Mouse (Mus musculus) CH12.LX (cell line): ENCODE measurements around the gene Gas6. TPM values are rescaled to one million over a fixed set of nuclear protein-coding genes. Genes with fewer than 3 reads are reported as not detected.

Experiments used
- DNase-seq: peaks from one replicate; pipeline ENCODE4 v3.0.0-alpha.2; 2013; ENCODE audit errors: extremely low read depth
- H3K27ac ChIP-seq: 2 replicates; pipeline ENCODE4 v1.5.1; 2012; ENCODE audit warnings: low read depth, mild to moderate bottlenecking, control low read depth, moderate library complexity; ENCODE audit not compliant: insufficient read depth
- H3K27me3 ChIP-seq: replicated peaks from 2 replicates; pipeline ENCODE3; 2012; ENCODE audit warnings: inconsistent platforms
- H3K36me3 ChIP-seq, 2 experiments: replicated peaks in 1 of 2; 2 replicates each; pipeline versions ENCODE3 to v1.6.1; 2012; ENCODE audit warnings: inconsistent platforms in 1 of 2, low read length in 1 of 2, mild to moderate bottlenecking in 1 of 2, mixed read lengths in 1 of 2, moderate library complexity in 1 of 2; ENCODE audit not compliant: control insufficient read depth in 1 of 2, insufficient read depth in 1 of 2
- H3K4me1 ChIP-seq, 2 experiments: 2 replicates each; pipeline ENCODE4 v1.6.1; 2012; ENCODE audit warnings: inconsistent platforms in 1 of 2, moderate library complexity in 1 of 2; ENCODE audit not compliant: insufficient read depth in 2 of 2, control insufficient read depth in 1 of 2
- H3K4me2 ChIP-seq: 2 replicates; pipeline ENCODE4 v1.6.1; 2012; ENCODE audit warnings: low read depth, mild to moderate bottlenecking, control low read depth; ENCODE audit not compliant: poor library complexity, insufficient read depth, severe bottlenecking
- H3K4me3 ChIP-seq, 3 experiments: fragments of 150-350 bp in 1 of 3; sonication (generic) in 1 of 3; replicated peaks in 1 of 3; 2 replicates each; pipeline versions ENCODE3 to v1.5.1; 2011 to 2012; ENCODE audit warnings: low read depth in 2 of 3, low read length in 2 of 3, mild to moderate bottlenecking in 2 of 3, moderate library complexity in 2 of 3, control low read depth in 1 of 3, improper control_type of control experiment in 1 of 3, inconsistent platforms in 1 of 3, mixed read lengths in 1 of 3; ENCODE audit not compliant: poor library complexity in 1 of 3
- H3K79me2 ChIP-seq: replicated peaks from 2 replicates; pipeline ENCODE4 v1.6.1; 2012; ENCODE audit warnings: mild to moderate bottlenecking, moderate library complexity; ENCODE audit not compliant: control insufficient read depth, poor library complexity, insufficient read depth, severe bottlenecking; ENCODE audit errors: extremely low read depth
- H3K9ac ChIP-seq: 2 replicates; pipeline ENCODE4 v1.6.1; 2012; ENCODE audit warnings: low read depth, mild to moderate bottlenecking, control low read depth, moderate library complexity; ENCODE audit not compliant: insufficient read depth
- H3K9me3 ChIP-seq: replicated peaks from 2 replicates; pipeline ENCODE3; 2012; ENCODE audit warnings: low read length, inconsistent platforms, mixed read lengths
- BHLHE40 ChIP-seq: IDR thresholded peaks from 2 replicates; pipeline ENCODE4 v1.6.1; 2011; ENCODE audit warnings: mild to moderate bottlenecking, low read depth, low read length, improper control_type of control experiment
- CHD1 ChIP-seq: IDR thresholded peaks from 2 replicates; pipeline ENCODE4 v1.6.1; 2012; ENCODE audit warnings: low read depth, low read length, improper control_type of control experiment, inconsistent platforms
- CHD2 ChIP-seq: IDR thresholded peaks from 2 replicates; pipeline ENCODE4 v1.6.1; 2011; ENCODE audit warnings: low read length, improper control_type of control experiment
- CTCF ChIP-seq, 2 experiments: IDR thresholded peaks in 1 of 2; conservative IDR thresholded peaks in 1 of 2; 2 replicates each; pipeline ENCODE4 v1.5.1; 2011 to 2012; ENCODE audit warnings: low read depth in 2 of 2, low read length in 2 of 2, improper control_type of control experiment in 1 of 2, inconsistent platforms in 1 of 2, mild to moderate bottlenecking in 1 of 2, moderate library complexity in 1 of 2
- ELF1 ChIP-seq: IDR thresholded peaks from 2 replicates; pipeline ENCODE4 v1.6.1; 2014; ENCODE audit warnings: low read depth, mild to moderate bottlenecking, inconsistent platforms, low read length, improper control_type of control experiment
- GABPA ChIP-seq: IDR thresholded peaks from 2 replicates; pipeline ENCODE4 v1.6.1; 2012; ENCODE audit warnings: low read depth, low read length, improper control_type of control experiment, inconsistent platforms; ENCODE audit not compliant: insufficient replicate concordance
- HCFC1 ChIP-seq: IDR thresholded peaks from 2 replicates; pipeline ENCODE4 v1.6.1; 2012; ENCODE audit warnings: low read depth, mild to moderate bottlenecking, inconsistent platforms, low read length, improper control_type of control experiment
- IRF4 ChIP-seq: IDR thresholded peaks from 2 replicates; pipeline ENCODE4 v1.6.1; 2014; ENCODE audit warnings: low read depth, mild to moderate bottlenecking, inconsistent platforms, low read length, improper control_type of control experiment
- JUN ChIP-seq: IDR thresholded peaks from 2 replicates; pipeline ENCODE4 v1.6.1; 2011; ENCODE audit warnings: low read depth, mild to moderate bottlenecking, low read length, improper control_type of control experiment, moderate library complexity; ENCODE audit not compliant: insufficient read depth
- KAT2A ChIP-seq: IDR thresholded peaks from 2 replicates; pipeline ENCODE4 v1.6.1; 2012; ENCODE audit warnings: low read length, improper control_type of control experiment, inconsistent platforms; ENCODE audit not compliant: insufficient replicate concordance
- MAX ChIP-seq: IDR thresholded peaks from 2 replicates; pipeline ENCODE4 v1.6.1; 2011; ENCODE audit warnings: low read length, improper control_type of control experiment
- MAZ ChIP-seq: IDR thresholded peaks from 2 replicates; pipeline ENCODE4 v1.6.1; 2012; ENCODE audit warnings: low read depth, mild to moderate bottlenecking, inconsistent platforms, low read length, improper control_type of control experiment, moderate library complexity
- MEF2A ChIP-seq: IDR thresholded peaks from 2 replicates; pipeline ENCODE4 v1.6.1; 2014; ENCODE audit warnings: low read depth, mild to moderate bottlenecking, inconsistent platforms, low read length, improper control_type of control experiment, borderline replicate concordance
- MXI1 ChIP-seq: IDR thresholded peaks from 2 replicates; pipeline ENCODE4 v1.6.1; 2011; ENCODE audit warnings: mild to moderate bottlenecking, low read depth, low read length, improper control_type of control experiment
- MYC ChIP-seq: IDR thresholded peaks from 2 replicates; pipeline ENCODE4 v1.6.1; 2011; ENCODE audit warnings: low read depth, mild to moderate bottlenecking, improper control_type of control experiment, low read length
- NELFE ChIP-seq: IDR thresholded peaks from 2 replicates; pipeline ENCODE4 v1.6.1; 2011; ENCODE audit warnings: low read depth, low read length, improper control_type of control experiment
- NRF1 ChIP-seq: IDR thresholded peaks from 2 replicates; pipeline ENCODE4 v1.6.1; 2014; ENCODE audit warnings: low read depth, mild to moderate bottlenecking, inconsistent platforms, low read length, improper control_type of control experiment, moderate library complexity
- PAX5 ChIP-seq: IDR thresholded peaks from 2 replicates; pipeline ENCODE4 v1.6.1; 2012; ENCODE audit warnings: low read length, inconsistent platforms, mixed read lengths
- POLR2AphosphoS2 ChIP-seq: IDR thresholded peaks from 2 replicates; pipeline ENCODE4 v1.6.1; 2011; ENCODE audit warnings: low read depth, low read length, improper control_type of control experiment
- RAD21 ChIP-seq: IDR thresholded peaks from 2 replicates; pipeline ENCODE4 v1.6.1; 2011; ENCODE audit warnings: low read depth, mild to moderate bottlenecking, low read length, improper control_type of control experiment, moderate library complexity
- SIN3A ChIP-seq: IDR thresholded peaks from 2 replicates; pipeline ENCODE4 v1.6.1; 2012; ENCODE audit warnings: low read length, improper control_type of control experiment, inconsistent platforms
- SMC3 ChIP-seq: IDR thresholded peaks from 2 replicates; pipeline ENCODE4 v1.6.1; 2011; ENCODE audit warnings: low read depth, low read length, improper control_type of control experiment
- TCF12 ChIP-seq: IDR thresholded peaks from 2 replicates; pipeline ENCODE4 v1.6.1; 2014; ENCODE audit warnings: low read depth, mild to moderate bottlenecking, inconsistent platforms, low read length, improper control_type of control experiment
- UBTF ChIP-seq: IDR thresholded peaks from 2 replicates; pipeline ENCODE4 v1.6.1; 2012; ENCODE audit warnings: low read depth, mild to moderate bottlenecking, inconsistent platforms, low read length, improper control_type of control experiment, moderate library complexity
- USF1 ChIP-seq: IDR thresholded peaks from 2 replicates; pipeline ENCODE4 v1.6.1; 2014; ENCODE audit warnings: low read depth, mild to moderate bottlenecking, inconsistent platforms, low read length, improper control_type of control experiment
- ZC3H11A ChIP-seq: IDR thresholded peaks from 2 replicates; pipeline ENCODE4 v1.6.1; 2012; ENCODE audit warnings: low read depth, mild to moderate bottlenecking, inconsistent platforms, low read length, improper control_type of control experiment
- ZMIZ1 ChIP-seq: IDR thresholded peaks from 2 replicates; pipeline ENCODE4 v1.6.1; 2012; ENCODE audit warnings: low read depth, mild to moderate bottlenecking, inconsistent platforms, low read length, improper control_type of control experiment
- dilution Hi-C: fragments of 300-500 bp; cut with MboI; formaldehyde crosslinking; loops from 2 replicates; pipeline ENCODE4 v1.14.3; 2020; ENCODE audit warnings: low sequenced_read_pairs; ENCODE audit not compliant: extremely low pct_unique_long_range_greater_than_20kb, extremely low pct_ligation_motif_present
- in situ Hi-C: fragments of 300-500 bp; cut with MboI; formaldehyde crosslinking; loops from 3 replicates; pipeline ENCODE4 v1.14.3; 2019; ENCODE audit warnings: low sequenced_read_pairs, low pct_ligation_motif_present, low pct_unique_long_range_greater_than_20kb, mixed read lengths
- polyA plus RNA-seq: library from polyadenylated mRNA; unstranded; fragments of >175 nt; gene quantifications from 2 replicates; pipeline ENCODE4 v1.2.1, GENCODE M21; 2012; ENCODE audit warnings: low read depth; ENCODE audit not compliant: insufficient read length
- total RNA-seq, 2 experiments: library from RNA; depleted of rRNA; stranded (reverse); fragments of 300-350 nt in 1 of 2; fragments of >200 nt in 1 of 2; gene quantifications; 2 replicates each; pipeline ENCODE4 v1.2.3; 2012 to 2014

Gene Gas6
- total and polyA plus RNA-seq, 3 experiments: not detected

- Histone ChIP-seq H3K27ac (no peak overlapping the region), H3K27me3 (peaks cover 70% of the 10 kb centered on the region), H3K4me1 (peaks cover 3 to 5% of the 10 kb centered on the region in 2 experiments; a peak in 2 of 4 replicates), H3K79me2 (no peaks in the 10 kb centered on the region), H3K4me3 (no peak overlapping the region), H3K36me3 (no peaks in the 10 kb centered on the region), H3K4me2 (no peak overlapping the region), H3K9ac (no peak overlapping the region), H3K9me3 (no peaks in the 10 kb centered on the region)
- dilution Hi-C loops: no loop called here
- in situ Hi-C loops: no loop called here
- no peak for DNase-seq
- TF ChIP-seq ZC3H11A (no peak), MAZ (no peak), GABPA (no peak), NRF1 (no peak), POLR2AphosphoS2 (no peak), CHD1 (no peak), CTCF (conservative IDR thresholded peaks at IDR 0.05 in 1 of 2, IDR thresholded peaks at IDR 0.05 in 1 of 2; ENCODE audit: low read depth in 2 of 2, low read length in 2 of 2) (no peak), MXI1 (no peak), ZMIZ1 (no peak), RAD21 (no peak), MYC (no peak), KAT2A (no peak), HCFC1 (no peak), SMC3 (no peak), IRF4 (no peak), MAX (no peak), TCF12 (no peak), MEF2A (no peak), CHD2 (no peak)
- TF ChIP-seq, all 38 proteins: peak for 0
Measured at GRCm38 (mm10) chr8:13471484-13471883, 22.8 kb downstream of the Gas6 start.

- H3K4me3 ChIP-seq: no peak overlapping the region
- no peak overlapping the region for H3K4me2 ChIP-seq
- H3K79me2 ChIP-seq: no peaks in the 10 kb centered on the region
- no peaks in the 10 kb centered on the region for H3K36me3 ChIP-seq
- no peak overlapping the region for H3K9ac ChIP-seq
- no peak for DNase-seq
- peaks cover 5 to 17% of the 10 kb centered on the region in 2 experiments for H3K4me1 ChIP-seq
- H3K27ac ChIP-seq: no peak overlapping the region
- TF ChIP-seq CHD1 (no peak), NELFE (no peak), TCF12 (no peak), JUN (no peak), PAX5 (no peak), ZMIZ1 (no peak), SIN3A (no peak), ZC3H11A (no peak), BHLHE40 (no peak), MAZ (no peak), ELF1 (no peak), MYC (no peak), UBTF (no peak), RAD21 (no peak), USF1 (no peak), CTCF (conservative IDR thresholded peaks at IDR 0.05 in 1 of 2, IDR thresholded peaks at IDR 0.05 in 1 of 2; ENCODE audit: low read depth in 2 of 2, low read length in 2 of 2) (no peak)
- in situ Hi-C loops: loop anchor here (10.0 kb wide), 1 partner anchor 276 kb away; no protein-coding TSS in a partner anchor
- dilution Hi-C loops: no loop called here
- no peaks in the 10 kb centered on the region for H3K9me3 ChIP-seq
- peaks cover 69% of the 10 kb centered on the region for H3K27me3 ChIP-seq
Measured at GRCm38 (mm10) chr8:13468737-13469136, 25.6 kb downstream of the Gas6 start.
